Mouse (Mus musculus): ENCODE data around the gene Stx1a.

GRCm38 (mm10) chr5:135076931-135077505 is 53.7 kb downstream of the Stx1a start:
- TF ChIP-seq EP300 (IDR thresholded peaks at IDR 0.05) (no peak), CTCF (IDR thresholded peaks at IDR 0.05) (no peak; the same call in 1 of the 2 replicates)
